Mouse (Mus musculus) erythroid progenitor cell, adult 5-6 weeks (primary cell): ENCODE data around the gene Slc5a8. TPM values are rescaled to one million over a fixed set of nuclear protein-coding genes. Genes with fewer than 3 reads are reported as not detected.

ENCODE experiments used
- ATAC-seq: replicated peaks from 2 replicates; pipeline ENCODE4 v1.8.0; 2016; ENCODE audit warnings: moderate number of reproducible peaks, mild to moderate bottlenecking, moderate TSS enrichment, inconsistent platforms; ENCODE audit not compliant: poor library complexity, low FRiP score, severe bottlenecking
- total RNA-seq, 2 experiments: library from RNA; stranded (forward) in 1 of 2; stranded (reverse) in 1 of 2; fragments of 150-400 nt in 1 of 2; fragments of 186-747, 209-891 nt in 1 of 2; gene quantifications; 2 replicates each; pipeline versions ENCODE4 v1.2.3 to v1.2.4; 2015 to 2017; ENCODE audit warnings: low replicate concordance in 2 of 2

Gene Slc5a8
- total RNA-seq, 2 experiments from 2014 or later = not detected

GRCm38 (mm10) chr10:88970951-88971725 is 85.3 kb downstream of the Slc5a8 start:
- ATAC-seq = no peak

- no peak for ATAC-seq
Measured at GRCm38 (mm10) chr10:88978932-88979331, 93.1 kb downstream of the Slc5a8 start.

Other genes starting within 250 kb of the Slc5a8 start
- 8.8 and 17.7 TPM in 2 replicates for gene Spic, start 201.0 kb upstream of the Slc5a8 start, total RNA-seq (2015; ENCODE audit: low replicate concordance)
- gene Spic, start 201.0 kb upstream of the Slc5a8 start, total RNA-seq (2017; ENCODE audit: low replicate concordance) = 9.1 and 17.9 TPM in 2 replicates
- gene Arl1, start 155.1 kb upstream of the Slc5a8 start, total RNA-seq (2015; ENCODE audit: low replicate concordance) = 19.3 and 24.9 TPM in 2 replicates
- gene Arl1, start 155.1 kb upstream of the Slc5a8 start, total RNA-seq (2017; ENCODE audit: low replicate concordance) = 11.6 and 16.9 TPM in 2 replicates
- 11.9 and 15.1 TPM in 2 replicates for gene Utp20, start 59.2 kb upstream of the Slc5a8 start, total RNA-seq (2015; ENCODE audit: low replicate concordance)
- gene Utp20, start 59.2 kb upstream of the Slc5a8 start, total RNA-seq (2017; ENCODE audit: low replicate concordance) = 0.76 and 6.3 TPM in 2 replicates